Mouse (Mus musculus): ENCODE measurements around the gene Btbd35f9. TPM values are rescaled to one million over a fixed set of nuclear protein-coding genes. Genes with fewer than 3 reads are reported as not detected.
"Not testable (repeated sequence)": the region's sequence is repeated elsewhere in the genome, so short reads cannot be mapped to it uniquely, and the experiment has no call there.

Gene Btbd35f9
- total RNA-seq (2014; rRNA removed) (not detected in 2 replicates), polyA plus RNA-seq (2015; fragmentation: Nextera tagmentation; extraction: Ambion mirVana) (not detected in 2 replicates)

DNA sequence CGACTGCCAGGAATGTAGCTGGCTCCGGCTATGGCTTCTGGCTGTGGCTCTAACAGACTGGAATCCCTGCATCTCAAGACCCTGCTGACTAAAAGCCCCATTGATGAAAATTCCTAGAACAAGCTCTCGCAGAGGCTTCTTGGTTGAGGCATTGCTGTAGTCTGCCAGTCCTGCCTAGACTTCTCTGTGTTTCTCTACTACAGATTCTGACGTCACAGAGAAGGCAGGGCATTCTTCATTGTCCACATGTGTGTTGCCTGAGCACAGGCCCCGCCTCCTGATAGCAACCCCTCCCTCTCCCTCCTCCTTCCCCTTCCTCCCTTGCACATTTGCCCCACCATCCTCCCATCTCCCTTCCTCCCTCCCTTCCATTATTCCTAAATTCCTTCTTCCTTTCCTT is at the start of gene Btbd35f9:
Btbd35f9 (minus strand) TSS at position 101 of the 400 bp plus-strand sequence.
- not testable (repeated sequence) for H3K36me3 ChIP-seq (ENCODE audit: insufficient read depth, low read length); H3K4me1 ChIP-seq (ENCODE audit: insufficient read depth, low read length); H3K4me2 ChIP-seq (ENCODE audit: low read depth, low read length, poor library complexity, severe bottlenecking); H3K27ac ChIP-seq (ENCODE audit: low read depth, low read length); H3K4me3 ChIP-seq (ENCODE audit: low read depth, low read length); H3K9ac ChIP-seq (replicated peaks; ENCODE audit: low read length, poor library complexity, severe bottlenecking); ATAC-seq (ENCODE audit: low FRiP score); H3K27me3 ChIP-seq (ENCODE audit: insufficient read depth, low read length); DNase-seq (ENCODE audit: low spot score); H3K9me3 ChIP-seq (ENCODE audit: low read length)
- no CpG with 5 or more reads among the region's 5 CpGs for WGBS

Other genes starting within 250 kb of the Btbd35f9 start
- gene Btbd35f6, start 205.0 kb downstream of the Btbd35f9 start, total RNA-seq (2014; rRNA removed): not detected in 2 replicates
- not detected in 2 replicates for gene Btbd35f6, start 205.0 kb downstream of the Btbd35f9 start, polyA plus RNA-seq (2015; fragmentation: Nextera tagmentation; extraction: Ambion mirVana)
- gene Gm21870, start 174.7 kb downstream of the Btbd35f9 start, total RNA-seq (2014; rRNA removed): not detected in 2 replicates
- gene Gm21870, start 174.7 kb downstream of the Btbd35f9 start, polyA plus RNA-seq (2015; fragmentation: Nextera tagmentation; extraction: Ambion mirVana): not detected in 2 replicates
- gene Spin2g, start 77.2 kb upstream of the Btbd35f9 start, total RNA-seq (2014; rRNA removed): not detected in 2 replicates
- not detected in 2 replicates for gene Spin2g, start 77.2 kb upstream of the Btbd35f9 start, polyA plus RNA-seq (2015; fragmentation: Nextera tagmentation; extraction: Ambion mirVana)